Mouse (Mus musculus): ENCODE measurements around the gene Arhgap11a.

Arhgap11a gene

DNA sequence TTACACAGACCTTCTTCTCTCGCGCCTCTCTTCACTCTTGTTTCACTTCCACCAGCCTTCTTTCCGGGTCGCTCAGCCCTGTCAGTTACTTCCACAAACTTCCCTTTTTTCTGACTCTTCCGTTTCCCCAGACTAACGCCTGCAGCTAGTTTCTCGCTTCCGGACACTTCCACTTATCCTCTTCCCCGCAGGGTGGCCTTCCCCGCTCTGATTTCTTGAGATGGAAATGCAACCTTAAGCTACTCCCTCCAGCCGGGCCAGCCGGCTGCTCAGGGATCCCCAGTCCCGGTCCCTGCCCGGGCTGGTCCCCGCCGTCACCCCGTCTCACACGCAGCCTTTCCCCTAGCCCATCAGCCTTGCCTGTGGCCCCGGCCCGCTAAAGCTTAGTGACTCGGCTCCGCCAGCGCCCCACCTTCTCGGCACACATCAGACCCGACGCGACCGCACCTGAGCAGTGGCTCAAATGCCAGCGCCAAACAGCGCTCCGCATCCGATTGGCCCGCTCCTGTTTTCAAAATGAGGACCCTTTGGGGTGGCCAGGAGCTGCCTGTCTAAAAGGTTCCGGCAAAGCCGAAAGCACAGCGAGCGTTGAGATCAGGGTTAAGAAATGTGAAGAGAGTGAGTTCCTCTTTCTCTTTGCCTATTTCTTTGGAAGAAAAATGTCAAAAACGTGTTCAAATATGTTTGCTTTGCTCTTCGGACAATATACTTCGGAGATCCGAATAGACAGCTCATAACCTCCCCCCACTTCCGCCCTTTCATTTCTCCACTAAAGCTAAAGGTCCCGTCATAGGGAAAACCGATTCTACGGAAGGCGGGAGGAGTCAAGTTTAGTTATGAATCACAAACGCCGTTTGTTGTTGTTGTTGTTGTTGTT lies at the start of gene Arhgap11a:
Gene Arhgap11a (minus strand): TSS at position 417 of the 877 bp plus-strand sequence.
- peak; percentile 96 for DNase-seq

DNA sequence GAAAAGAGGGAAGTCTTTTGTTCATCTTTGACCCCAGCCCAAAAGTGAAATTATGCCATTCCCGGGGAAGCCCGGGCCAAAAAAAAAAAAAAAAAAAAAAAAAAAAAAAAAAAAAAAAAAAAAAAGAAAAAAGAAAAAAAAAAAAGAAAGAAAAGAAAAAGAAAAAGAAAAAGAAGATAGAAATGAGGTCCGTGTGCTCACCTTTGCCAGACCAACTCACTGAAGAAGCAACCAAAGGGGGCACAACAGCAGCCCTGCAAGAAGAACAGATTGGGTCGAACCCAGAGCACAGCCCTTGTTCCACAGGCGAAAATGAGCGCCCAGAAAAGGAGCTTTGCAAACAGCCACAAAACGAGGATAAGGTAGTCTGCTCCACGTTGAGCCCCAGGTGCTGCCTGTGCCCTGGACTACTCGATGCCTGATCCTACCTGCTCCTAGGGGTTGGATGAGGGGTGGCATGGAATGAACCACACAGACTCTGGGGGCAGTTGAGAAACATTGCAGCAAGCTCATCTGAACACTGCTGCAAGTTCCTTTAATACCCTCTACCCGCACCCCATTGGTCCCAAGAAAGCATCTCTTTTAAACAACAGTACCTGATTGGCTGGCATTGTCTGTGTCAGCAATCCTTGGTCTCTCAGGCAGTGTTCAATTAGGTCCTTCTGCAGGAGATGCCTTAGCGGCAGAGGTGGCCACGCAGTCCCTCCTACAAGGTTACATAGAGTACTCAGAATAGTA lies 45.1 kb upstream of the Arhgap11a start:
- no peak for DNase-seq

DNA sequence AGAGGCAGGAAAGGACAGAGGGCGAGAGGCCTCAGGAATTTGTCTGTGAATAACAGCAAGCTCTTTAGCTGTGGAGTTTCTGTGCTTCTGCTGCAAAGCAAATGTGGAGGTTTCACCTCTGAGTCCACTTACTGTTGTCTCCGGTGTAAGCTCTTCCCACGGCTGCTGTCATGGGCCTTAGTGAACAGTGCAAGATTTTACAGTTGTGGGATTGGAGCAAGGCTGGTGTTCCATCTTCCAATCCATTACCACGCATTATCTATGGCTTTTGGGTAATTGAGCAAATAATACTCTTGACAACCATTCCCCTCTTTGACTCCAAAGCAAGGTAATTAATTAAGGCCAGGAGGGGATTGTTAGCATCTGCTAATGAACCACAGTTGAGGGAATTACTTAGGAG lies 38.7 kb upstream of the Arhgap11a start:
- no peak for DNase-seq

DNA sequence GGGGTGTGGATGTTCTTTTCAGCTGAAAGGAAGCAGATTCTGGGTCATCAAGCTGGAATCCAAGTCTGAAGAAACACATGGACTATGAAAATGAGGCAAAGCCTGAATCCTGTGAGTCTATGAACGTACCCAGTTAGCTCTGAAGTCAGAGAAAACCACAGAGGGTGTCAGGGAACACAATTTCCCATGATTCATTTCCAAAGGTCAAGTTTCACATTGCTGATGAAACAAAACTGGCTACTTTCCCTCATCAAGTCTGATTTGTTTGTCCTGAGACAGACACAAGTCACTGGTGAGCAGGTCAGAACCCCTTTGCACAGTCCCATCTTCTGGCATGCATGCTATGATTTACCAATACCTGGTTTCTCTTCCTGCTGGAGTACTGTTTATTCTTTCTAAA lies 37.6 kb upstream of the Arhgap11a start:
- DNase-seq, result no peak

DNA sequence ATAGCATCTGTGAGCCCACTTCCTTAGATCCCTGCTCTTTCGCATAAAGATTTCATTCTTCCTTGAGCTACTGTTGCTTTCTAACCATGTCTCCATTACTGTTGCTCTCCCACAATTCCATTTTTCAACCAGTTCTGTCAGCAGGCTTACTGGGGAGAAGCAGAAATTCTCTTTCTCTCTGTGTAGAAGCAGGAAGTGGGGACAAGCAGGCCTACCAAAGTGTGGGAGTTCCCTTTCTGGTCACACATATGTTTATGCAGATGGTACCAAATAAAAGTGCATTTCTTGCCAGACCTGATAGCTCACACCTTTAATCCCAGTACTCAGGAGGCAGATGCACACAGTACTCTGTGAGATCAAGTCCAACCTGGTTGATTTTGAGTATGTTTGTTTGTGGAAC lies 21.7 kb upstream of the Arhgap11a start:
- DNase-seq, result no peak

DNA sequence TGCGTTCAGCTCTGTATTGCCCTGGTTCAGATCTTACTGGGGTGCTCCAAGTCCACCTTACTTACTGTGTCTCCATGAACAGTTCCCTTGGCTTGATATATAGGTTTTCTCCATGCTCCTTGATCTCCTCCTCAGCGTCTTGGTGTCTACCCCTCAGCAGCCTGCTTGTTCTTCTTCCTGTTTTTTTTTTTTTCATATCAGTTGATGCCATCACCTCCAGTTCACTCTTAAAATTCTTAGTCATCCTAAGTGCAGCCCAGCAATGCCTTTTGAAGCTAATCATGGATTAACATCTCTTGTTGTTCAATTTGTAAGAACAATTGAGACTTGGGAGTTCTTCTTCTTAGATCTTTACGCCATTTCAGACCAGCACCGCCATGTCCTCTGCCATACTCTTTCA lies 19.9 kb upstream of the Arhgap11a start:
- no peak for DNase-seq

DNA sequence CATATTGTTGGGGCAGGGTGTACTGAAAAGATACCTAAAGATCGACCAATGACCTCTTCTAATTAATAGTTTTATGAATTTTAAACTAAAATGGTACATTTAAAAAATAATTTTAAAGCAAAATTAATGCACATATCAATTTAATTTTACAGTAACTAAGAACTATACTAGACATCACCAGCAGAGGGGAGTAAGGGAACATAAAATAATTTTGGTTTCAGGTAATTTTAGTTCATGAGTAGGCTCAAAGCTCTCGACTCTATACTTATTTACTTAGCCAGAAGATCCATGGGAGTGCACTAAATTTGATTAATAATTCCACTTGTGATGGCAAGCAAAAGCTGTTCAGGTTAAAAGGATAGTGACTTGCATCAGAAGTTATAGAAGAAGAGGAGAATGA lies 17.7 kb upstream of the Arhgap11a start:
- DNase-seq, result no peak

DNA sequence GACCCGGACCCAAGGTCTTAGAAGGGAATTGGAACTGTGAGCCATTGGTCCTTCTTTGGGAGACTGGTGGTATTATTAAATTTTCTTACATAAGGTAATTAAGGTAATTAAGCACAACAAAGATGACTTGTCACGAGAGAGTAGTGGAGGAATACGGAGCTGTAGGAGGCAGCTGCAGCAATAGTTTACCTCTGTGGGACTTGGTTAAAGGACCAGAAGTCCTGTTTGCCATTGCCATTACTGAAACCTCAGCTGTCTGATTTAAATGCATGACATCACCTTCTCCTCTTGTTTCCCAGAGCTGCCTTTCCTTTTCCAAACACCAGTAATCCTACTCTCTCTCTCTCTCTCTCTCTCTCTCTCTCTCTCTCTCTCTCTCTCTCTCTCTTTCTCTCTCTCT lies 680 bp upstream of the Arhgap11a start:
- DNase-seq, result no peak

DNA sequence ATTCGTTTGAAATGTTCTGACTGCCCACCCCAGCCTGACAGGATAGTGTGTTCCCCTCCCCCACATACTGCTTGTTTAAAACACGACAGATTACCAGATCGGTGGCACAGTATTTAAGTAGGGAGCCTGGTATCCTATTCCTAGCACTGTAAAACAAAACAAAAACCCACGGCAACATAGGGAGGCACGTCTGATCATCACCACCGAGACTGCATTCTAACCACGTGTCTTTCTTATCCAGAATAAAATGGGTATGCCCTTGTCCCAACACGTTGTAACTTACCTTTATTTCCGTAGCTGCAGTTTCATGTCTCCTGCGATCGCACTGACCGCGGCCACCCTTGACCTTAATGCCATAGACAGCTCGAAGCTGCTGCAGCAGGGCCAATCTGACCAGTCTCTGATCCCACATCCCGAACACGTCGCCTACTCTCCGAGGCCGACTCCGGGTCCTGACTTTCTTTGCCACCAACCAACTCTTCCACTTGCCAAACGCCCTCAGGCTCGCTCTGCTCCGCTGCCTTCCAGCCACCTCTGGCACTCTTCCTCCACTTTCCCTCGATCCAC lies 700 bp downstream of the Arhgap11a start:
- no peak for DNase-seq

DNA sequence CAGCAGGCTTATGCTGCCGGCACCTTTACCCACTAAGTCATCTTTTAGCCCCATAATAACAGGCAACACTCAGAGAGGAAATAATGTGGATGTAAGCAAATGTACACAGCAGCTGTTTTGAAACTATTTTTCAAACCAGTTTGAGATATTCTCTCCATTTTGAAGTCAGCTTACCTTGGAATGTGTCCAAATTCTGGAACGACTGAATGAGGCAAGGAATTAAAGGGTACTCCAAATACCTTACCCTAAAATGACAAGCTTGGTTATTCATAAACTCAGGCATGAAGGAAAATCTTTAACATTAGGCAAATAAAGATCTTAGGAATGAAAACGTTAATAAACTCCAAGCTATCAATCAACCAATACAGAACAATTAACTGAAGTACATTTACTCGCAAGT lies 3.4 kb downstream of the Arhgap11a start:
- DNase-seq, result no peak

DNA sequence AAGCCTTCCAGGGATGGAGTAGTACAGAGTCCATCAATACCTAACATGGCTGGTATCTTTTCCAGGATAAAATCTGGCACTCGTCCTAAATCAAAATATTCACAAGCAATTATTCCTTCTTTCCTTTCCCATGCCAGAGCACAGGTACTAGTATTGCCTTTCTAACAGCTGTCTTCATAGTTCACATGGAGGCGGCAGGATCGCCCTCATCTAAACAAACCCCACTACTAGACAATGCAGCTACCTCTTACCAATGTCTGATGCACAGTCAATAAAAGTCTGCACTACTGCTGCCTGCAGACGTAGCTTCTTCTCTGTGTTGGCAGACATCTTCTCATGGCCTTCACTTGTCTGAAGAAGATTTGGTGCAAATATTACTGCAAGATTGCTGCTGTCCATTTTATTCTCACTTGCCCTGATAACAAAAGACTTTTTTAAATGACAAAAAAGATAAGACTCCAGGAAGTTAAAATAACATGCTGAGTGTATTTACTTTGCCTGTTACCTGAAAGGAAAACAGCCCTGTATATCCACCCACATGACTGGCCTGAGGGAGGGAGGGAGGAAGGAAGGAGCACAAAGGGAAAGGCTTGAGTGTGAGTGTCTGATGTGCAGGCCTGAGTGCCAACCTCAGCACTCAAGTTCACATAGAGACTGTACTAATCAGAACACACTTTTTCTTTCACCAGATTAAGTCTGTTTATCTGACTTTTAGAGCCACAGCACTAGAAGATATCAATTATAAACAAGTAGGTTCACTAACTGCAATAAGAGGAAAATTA lies 6.6 kb downstream of the Arhgap11a start:
- DNase-seq, result no peak

DNA sequence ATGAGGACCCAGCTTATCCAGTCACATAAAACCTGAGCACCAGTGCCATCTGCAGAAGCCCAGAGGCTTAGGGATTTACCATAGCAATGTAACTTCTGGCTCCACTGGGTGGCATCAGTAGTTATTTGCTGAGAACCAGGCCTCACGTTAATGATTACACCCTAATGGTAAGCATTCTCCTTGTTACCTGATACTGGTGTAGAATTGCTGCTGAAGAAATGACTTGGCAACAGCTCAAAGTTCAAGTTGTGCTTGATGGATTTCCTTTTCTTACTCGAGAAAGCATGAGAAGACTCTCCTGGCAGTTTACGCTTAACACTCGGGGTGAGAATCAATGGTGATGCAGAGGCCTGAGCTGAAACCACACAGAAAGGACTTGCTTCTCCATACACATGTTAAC lies 9.0 kb downstream of the Arhgap11a start:
- DNase-seq, result peak; percentile 40

DNA sequence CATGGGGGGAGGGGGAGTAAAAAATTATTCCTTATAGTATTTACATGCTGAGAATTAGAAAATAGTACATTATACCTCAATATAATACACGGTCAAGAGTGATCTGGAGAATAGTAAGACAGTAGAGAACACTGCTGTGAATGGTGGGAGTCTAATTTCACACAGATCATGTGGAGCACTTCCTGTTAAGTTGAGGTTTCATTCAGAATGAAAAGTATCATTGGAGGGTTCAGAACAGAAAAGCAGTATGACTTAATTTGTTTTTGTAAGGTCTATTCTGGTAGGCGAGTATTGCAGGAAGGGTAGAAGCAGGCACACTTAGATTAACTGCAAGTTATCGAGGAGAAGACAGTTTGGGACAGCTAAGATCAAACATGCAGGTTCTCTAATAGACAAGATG lies 13.2 kb downstream of the Arhgap11a start:
- no peak for DNase-seq

DNA sequence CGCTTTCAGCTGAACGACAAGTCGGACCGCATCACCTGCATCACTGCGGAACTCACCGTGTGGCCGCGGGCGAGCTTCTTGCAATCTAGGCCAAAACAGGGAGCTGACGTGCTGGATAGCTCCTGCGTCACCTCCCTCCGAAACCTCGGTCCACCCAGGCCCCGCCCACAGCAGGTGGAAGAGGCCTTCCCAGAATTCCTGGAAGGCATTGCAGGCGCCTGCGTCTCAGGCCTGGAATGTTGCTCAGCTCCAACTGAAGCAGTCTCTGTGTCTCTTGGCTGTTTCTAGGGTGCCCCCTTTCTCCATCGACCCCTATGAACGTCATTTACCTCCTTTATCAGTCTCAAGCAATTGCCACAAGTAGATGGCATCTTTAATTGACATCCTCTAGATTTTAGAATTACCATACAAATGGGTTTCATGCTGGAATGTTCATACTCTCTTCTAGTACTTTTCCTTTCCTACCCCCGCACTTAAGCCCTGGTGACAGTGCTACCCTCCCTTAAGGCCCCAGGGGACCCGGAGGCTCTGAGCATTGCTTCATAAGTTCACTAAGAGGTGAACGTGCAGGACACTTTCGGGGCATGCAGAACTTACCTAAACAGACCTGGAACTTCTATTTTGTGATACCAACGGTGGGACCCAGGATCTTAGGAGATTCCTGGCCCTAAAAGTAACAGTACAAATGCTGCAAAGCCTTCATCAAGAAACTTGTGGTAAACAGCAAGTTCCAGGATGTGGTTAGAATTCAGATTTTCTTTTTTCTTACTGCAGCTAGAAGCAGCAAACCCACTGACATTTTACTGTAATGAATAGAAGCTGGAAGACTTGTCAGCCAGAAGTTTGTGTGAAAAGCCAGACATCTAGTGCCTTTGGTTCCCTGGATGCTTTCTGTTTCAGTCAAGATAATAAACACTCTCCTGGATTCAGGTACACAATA lies 19.2 kb downstream of the Arhgap11a start, which contains the start of gene Scg5:
Gene Scg5 (minus strand): TSS at position 179 of the 940 bp plus-strand sequence.
- peak; percentile 72 for DNase-seq

DNA sequence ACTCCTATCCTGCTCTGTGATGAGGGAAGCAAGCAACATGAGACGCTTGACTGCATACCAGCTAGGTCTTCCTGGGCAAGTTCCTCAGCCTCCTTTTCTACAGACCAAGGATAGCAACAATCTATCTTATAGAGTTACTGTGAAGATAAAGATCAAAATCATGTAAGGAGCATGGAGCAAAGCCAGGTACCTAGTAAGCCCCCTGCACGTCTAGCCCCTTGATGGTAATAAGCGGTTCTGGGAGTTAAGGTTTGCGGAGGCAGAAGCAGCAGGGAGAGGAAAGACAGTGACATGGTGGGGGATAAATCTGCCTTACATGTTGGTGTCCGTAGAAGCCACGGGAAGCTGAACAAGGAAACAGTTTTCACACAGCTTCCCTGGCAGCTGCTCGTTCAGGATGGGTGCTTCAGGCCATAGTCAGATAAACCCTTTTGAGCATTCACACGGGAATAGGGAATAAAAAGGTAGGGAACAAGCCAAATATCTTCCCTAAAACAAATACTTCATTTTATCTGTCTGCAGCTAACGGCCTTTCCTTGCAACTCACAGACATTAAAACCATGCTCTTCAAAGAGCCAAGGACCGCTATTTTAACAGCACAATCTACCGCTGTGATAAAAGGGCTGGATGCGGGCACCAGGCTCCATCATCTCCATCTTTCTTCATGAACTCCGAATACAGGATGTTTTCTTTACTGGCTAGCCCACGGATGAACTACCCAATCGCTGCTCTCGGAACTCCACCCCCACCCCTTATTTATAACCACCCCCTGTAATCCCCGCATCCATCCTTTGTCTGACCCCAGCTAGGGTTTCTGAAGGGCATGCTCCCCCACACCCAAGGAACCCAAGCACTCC lies 20.1 kb downstream of the Arhgap11a start:
- DNase-seq, result no peak

DNA sequence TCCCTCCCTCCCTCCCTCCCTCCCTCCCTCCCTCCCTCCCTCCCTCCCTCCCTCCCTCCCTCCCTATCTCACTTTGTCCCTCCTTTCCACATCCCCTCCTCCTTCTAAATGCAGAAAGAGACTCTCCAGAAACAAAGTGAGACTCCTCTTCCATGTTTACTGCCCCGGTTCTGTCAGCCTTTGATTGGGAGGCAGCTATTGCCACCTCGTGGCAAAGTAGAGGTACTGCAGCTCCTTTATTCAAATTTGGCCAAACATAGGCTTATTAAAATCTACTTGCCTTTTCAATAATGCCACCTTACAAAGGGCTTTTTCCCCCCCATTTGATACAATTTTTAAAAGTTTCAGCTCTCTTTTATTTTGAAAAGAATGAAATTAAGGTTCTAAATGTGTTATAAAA lies 24.6 kb downstream of the Arhgap11a start:
- peak; percentile 51 for DNase-seq

DNA sequence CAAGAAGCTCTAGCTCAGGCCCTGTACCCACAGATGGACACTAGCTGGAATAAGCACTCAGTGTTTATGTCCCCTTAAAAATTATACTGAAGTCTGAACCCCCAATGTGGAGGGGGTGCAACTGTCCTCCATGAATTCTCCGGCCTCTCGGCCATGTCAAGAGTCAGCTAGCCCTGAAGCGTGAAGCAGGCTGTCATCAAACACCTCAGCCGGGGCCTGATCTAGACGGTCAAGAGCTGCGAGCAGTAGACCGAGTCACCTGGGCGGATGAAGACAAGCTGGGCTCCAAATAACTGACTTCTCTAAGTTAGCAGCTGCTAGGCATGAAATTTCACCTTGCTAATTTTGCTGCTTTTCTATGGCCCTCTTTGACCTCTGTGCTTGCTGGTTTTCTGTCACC lies 26.1 kb downstream of the Arhgap11a start:
- no peak for DNase-seq

DNA sequence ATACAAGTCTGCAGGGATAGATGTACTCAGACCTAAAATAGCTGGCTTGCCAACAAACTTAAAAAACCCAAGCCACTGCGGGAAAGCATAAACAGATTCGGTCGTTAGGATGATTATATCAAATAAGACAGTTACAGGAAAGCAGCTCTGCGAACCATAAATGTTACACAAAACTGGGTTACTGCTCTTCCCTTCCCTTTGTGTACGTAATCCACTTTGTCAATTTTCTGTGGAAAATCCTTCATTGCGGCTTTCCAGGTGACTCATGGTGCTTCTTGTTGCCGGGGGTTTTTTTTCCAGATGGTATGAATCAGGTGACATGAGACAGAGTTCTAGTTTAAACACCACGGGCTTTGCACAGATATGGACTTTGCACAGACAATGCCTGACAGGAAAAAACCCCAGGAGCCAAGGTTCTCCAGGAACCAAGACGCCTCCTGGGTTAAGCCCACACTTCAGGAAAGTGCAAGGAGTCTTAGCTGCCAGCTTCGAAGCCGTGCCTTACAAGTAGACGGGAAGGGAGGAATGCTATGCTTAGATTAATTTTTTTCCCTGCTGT lies 27.2 kb downstream of the Arhgap11a start:
- DNase-seq, result no peak

DNA sequence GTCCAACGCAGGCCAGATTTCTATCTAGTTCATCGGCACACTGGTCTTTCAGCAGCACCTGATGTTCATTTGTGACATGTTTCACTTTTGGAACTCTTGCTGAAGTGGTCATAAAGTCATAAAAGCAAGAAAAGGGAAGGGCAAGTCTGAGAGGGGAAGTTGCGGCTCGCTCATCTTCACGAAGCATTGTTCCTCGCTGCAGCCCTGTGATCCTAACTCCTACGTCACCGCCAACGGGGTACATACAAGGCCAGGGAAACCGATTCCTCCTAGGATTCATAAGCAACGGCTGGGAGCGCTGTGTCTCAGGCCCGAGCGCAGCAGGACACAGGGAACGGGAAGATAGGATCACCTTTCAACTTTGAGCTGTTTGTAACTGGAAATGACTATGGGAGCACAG lies 28.3 kb downstream of the Arhgap11a start:
- DNase-seq, result no peak
